Mouse (Mus musculus) spleen, postnatal 4 days (tissue): Measurements from ENCODE around the gene Zcchc14.

Experiments
- DNase-seq, 2 experiments: peaks; one replicate each; pipeline ENCODE4 v3.0.0; 2022; ENCODE audit warnings: low spot score in 2 of 2

Gene Zcchc14

GRCm38 (mm10) chr8:121585159-121585825, 67.4 kb downstream of the Zcchc14 start:
- peak; percentile 99 for DNase-seq

- DNase-seq, result no peak
Measured at GRCm38 (mm10) chr8:121584730-121585129, 68.0 kb downstream of the Zcchc14 start.

GRCm38 (mm10) chr8:121583653-121584052, 69.0 kb downstream of the Zcchc14 start:
- no peak for DNase-seq

GRCm38 (mm10) chr8:121580465-121580864, 72.2 kb downstream of the Zcchc14 start:
- no peak for DNase-seq

GRCm38 (mm10) chr8:121578676-121579451, 73.8 kb downstream of the Zcchc14 start, which contains the start of gene Fbxo31:
TSS of gene Fbxo31 (minus strand) at chr8:121578806.
- DNase-seq, result peak; percentile 95 to 97

GRCm38 (mm10) chr8:121577751-121578675, 74.7 kb downstream of the Zcchc14 start:
- no peak for DNase-seq

GRCm38 (mm10) chr8:121575661-121576060, 77.0 kb downstream of the Zcchc14 start:
- DNase-seq, result no peak

- DNase-seq, result no peak
Measured at GRCm38 (mm10) chr8:121573275-121573674, 79.4 kb downstream of the Zcchc14 start.

GRCm38 (mm10) chr8:121572121-121572520, 80.6 kb downstream of the Zcchc14 start:
- DNase-seq, result no peak

GRCm38 (mm10) chr8:121570801-121571200, 81.9 kb downstream of the Zcchc14 start:
- DNase-seq, result no peak

GRCm38 (mm10) chr8:121570335-121570734, 82.4 kb downstream of the Zcchc14 start:
- no peak for DNase-seq

- no peak for DNase-seq
Measured at GRCm38 (mm10) chr8:121568321-121568720, 84.4 kb downstream of the Zcchc14 start.

GRCm38 (mm10) chr8:121563701-121564100, 89.0 kb downstream of the Zcchc14 start:
- no peak for DNase-seq

- no peak for DNase-seq
Measured at GRCm38 (mm10) chr8:121562941-121563351, 89.8 kb downstream of the Zcchc14 start.

GRCm38 (mm10) chr8:121561636-121562345, 90.9 kb downstream of the Zcchc14 start:
- no peak for DNase-seq

GRCm38 (mm10) chr8:121560432-121561100, 92.1 kb downstream of the Zcchc14 start:
- no peak for DNase-seq

GRCm38 (mm10) chr8:121559801-121560200, 92.9 kb downstream of the Zcchc14 start:
- DNase-seq, result no peak

GRCm38 (mm10) chr8:121558538-121558937, 94.2 kb downstream of the Zcchc14 start:
- no peak for DNase-seq

GRCm38 (mm10) chr8:121557746-121558145, 95.0 kb downstream of the Zcchc14 start:
- DNase-seq, result no peak

GRCm38 (mm10) chr8:121553831-121554475, 98.7 kb downstream of the Zcchc14 start:
- DNase-seq, result no peak
